ENCODE assay signal across 8 mouse cellular contexts in the genomic region with DNA sequence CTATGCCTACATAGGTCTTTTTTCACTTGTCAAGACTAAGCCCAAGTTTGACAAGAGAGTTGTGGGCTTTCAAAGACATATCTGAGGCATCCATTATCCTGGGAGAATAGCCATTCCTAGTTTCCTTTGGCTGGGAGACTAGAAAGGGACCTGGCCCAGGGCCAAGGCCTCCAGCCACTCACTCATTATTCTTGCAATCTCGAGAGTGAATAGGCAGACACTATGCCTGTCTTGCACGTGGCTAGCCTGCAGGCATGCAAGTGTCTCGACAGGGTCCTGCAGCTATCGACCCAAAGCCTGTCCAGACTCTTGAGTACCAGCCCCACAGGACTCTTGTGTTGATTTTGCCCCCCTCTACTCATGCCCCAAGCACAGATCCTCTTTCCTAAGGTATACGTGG.
DNase-seq lines count a peak whose midpoint lies in the region; ATAC-seq and TF ChIP-seq lines count a peak whose summit lies in the region.
"Had no signal": no experiment of that assay in that cellular context is flagged by ENCODE, and none has a peak within 500 bp of the region (broad histone marks: within the 10 kb centered on the region; RNA-seq: fewer than 3 reads in every experiment).

No protein-coding gene starts in this region.

- peak overlapping the region; percentile 66 for H3K27ac ChIP-seq in lung, embryonic 15.5 days
- peak overlapping the region; percentile 15; the same call in 1 of the 2 replicates for H3K27ac ChIP-seq in embryonic facial prominence, embryonic 14.5 days (replicated peaks; ENCODE audit: low read depth, low read length)
- H3K27ac ChIP-seq in hindbrain, postnatal 0 days: no peak overlapping the region
- H3K27ac ChIP-seq: midbrain, embryonic 12.5 days had no signal

- H3K4me2 ChIP-seq in lung, embryonic 15.5 days: no peak overlapping the region
- H3K4me2 ChIP-seq in embryonic facial prominence, embryonic 14.5 days (ENCODE audit: low read depth, low read length): no peak overlapping the region
- H3K4me2 ChIP-seq in hindbrain, postnatal 0 days (ENCODE audit: low read depth, low read length): no peak overlapping the region
- H3K4me2 ChIP-seq in myocyte (ENCODE audit: low read depth): no peak overlapping the region
- H3K4me2 ChIP-seq: midbrain, embryonic 12.5 days had no signal

- H3K9ac ChIP-seq in lung, embryonic 15.5 days: no peak overlapping the region
- no peak overlapping the region for H3K9ac ChIP-seq in embryonic facial prominence, embryonic 14.5 days (ENCODE audit: low read depth, low read length)
- H3K9ac ChIP-seq in hindbrain, postnatal 0 days (replicated peaks; ENCODE audit: low read length): no peak overlapping the region
- H3K9ac ChIP-seq: midbrain, embryonic 12.5 days had no signal

- H3K9me3 ChIP-seq in lung, embryonic 15.5 days: no peaks in the 10 kb centered on the region
- H3K9me3 ChIP-seq in embryonic facial prominence, embryonic 14.5 days (ENCODE audit: control insufficient read depth, low read length): no peaks in the 10 kb centered on the region
- H3K9me3 ChIP-seq in hindbrain, postnatal 0 days (ENCODE audit: low read length): no peaks in the 10 kb centered on the region
- H3K9me3 ChIP-seq: midbrain, embryonic 12.5 days had no signal

- no peak overlapping the region for H3ac ChIP-seq in myocyte (ENCODE audit: control insufficient read depth, insufficient read length)

- peak; percentile 46; the same call in 1 of the 2 replicates for ATAC-seq in lung, embryonic 15.5 days (ENCODE audit: borderline replicate concordance, extremely low read depth, low FRiP score, low TSS enrichment)
- no peak for ATAC-seq in embryonic facial prominence, embryonic 14.5 days (ENCODE audit: low read depth)
- ATAC-seq in hindbrain, postnatal 0 days: no peak
- no peak for ATAC-seq in megakaryocyte, adult 5-6 weeks (ENCODE audit: poor library complexity, severe bottlenecking)

- TF ChIP-seq POLR2A in myocyte (IDR thresholded peaks at IDR 0.05; ENCODE audit: insufficient read length, low read depth): no peak

- no peak overlapping the region for H3K4me3 ChIP-seq in lung, embryonic 15.5 days
- H3K4me3 ChIP-seq in embryonic facial prominence, embryonic 14.5 days (ENCODE audit: low read depth, low read length): no peak overlapping the region
- H3K4me3 ChIP-seq in hindbrain, postnatal 0 days (ENCODE audit: low read length): no peak overlapping the region
- H3K4me3 ChIP-seq in myocyte: no peak overlapping the region
- H3K4me3 ChIP-seq: midbrain, embryonic 12.5 days had no signal

- 13% methylated on average over 5 of the region's 5 CpGs for WGBS in lung, embryonic 15.5 days
- 32% methylated on average over 5 of the region's 5 CpGs for WGBS in embryonic facial prominence, embryonic 14.5 days
- WGBS in hindbrain, postnatal 0 days: 19% methylated on average over 5 of the region's 5 CpGs

- peaks cover 48% of the 10 kb centered on the region for H3K4me1 ChIP-seq in lung, embryonic 15.5 days
- H3K4me1 ChIP-seq in embryonic facial prominence, embryonic 14.5 days (ENCODE audit: control insufficient read depth, insufficient read depth, low read length): no peaks in the 10 kb centered on the region; the same call in none of the 2 replicates
- 0 out of 2 replicates have a peak, but pooled peaks cover 6% of the 10 kb centered on the region for H3K4me1 ChIP-seq in hindbrain, postnatal 0 days (ENCODE audit: insufficient read depth, low read length)

- TF ChIP-seq CTCF in hindbrain, postnatal 0 days (IDR thresholded peaks at IDR 0.05; ENCODE audit: low read depth): no peak

- H3K36me3 ChIP-seq in lung, embryonic 15.5 days: peaks cover 17% of the 10 kb centered on the region; the same call in 1 of the 2 replicates
- H3K36me3 ChIP-seq in embryonic facial prominence, embryonic 14.5 days (ENCODE audit: control insufficient read depth, insufficient read depth, low read length): peaks cover 95% of the 10 kb centered on the region
- no peaks in the 10 kb centered on the region for H3K36me3 ChIP-seq in hindbrain, postnatal 0 days (ENCODE audit: insufficient read depth, low read length)
- H3K36me3 ChIP-seq in myocyte (ENCODE audit: control insufficient read depth, insufficient read depth): peaks cover 91% of the 10 kb centered on the region
- H3K36me3 ChIP-seq: midbrain, embryonic 12.5 days had no signal

- no peak for DNase-seq in lung, postnatal 25 days (ENCODE audit: low spot score)
- peak; percentile 36 for DNase-seq in embryonic facial prominence, embryonic 14.5 days (ENCODE audit: low spot score)
- DNase-seq in hindbrain, postnatal 0 days (ENCODE audit: low spot score): peak; percentile 35
- no peak for DNase-seq in thymus, postnatal 25 days

- no peaks in the 10 kb centered on the region for H3K27me3 ChIP-seq in lung, embryonic 15.5 days
- H3K27me3 ChIP-seq in embryonic facial prominence, embryonic 14.5 days (replicated peaks; ENCODE audit: control insufficient read depth, insufficient read depth, low read length): no peaks in the 10 kb centered on the region
- no peaks in the 10 kb centered on the region for H3K27me3 ChIP-seq in hindbrain, postnatal 0 days (ENCODE audit: insufficient read depth, low read length)
- H3K27me3 ChIP-seq in myocyte (ENCODE audit: control insufficient read depth, insufficient read depth, insufficient read length): no peaks in the 10 kb centered on the region
- H3K27me3 ChIP-seq: midbrain, embryonic 12.5 days had no signal

- H3K79me2 ChIP-seq in myocyte (ENCODE audit: control insufficient read depth, insufficient read depth): peaks cover 2% of the 10 kb centered on the region

TF ChIP-seq in myocyte, 11 proteins besides CTCF, POLR2A, EP300 and RAD21:
- TF ChIP-seq POLR2AphosphoS2 (IDR thresholded peaks at IDR 0.05; ENCODE audit: insufficient read length, low read depth) (peak; percentile 2), TCF3 (IDR thresholded peaks at IDR 0.05; ENCODE audit: insufficient read length, low read depth) (no peak)
TF ChIP-seq in myocyte: peak in this region for 1.

Comparison
In these comparisons a context has a peak if more than half of its experiments do, and no peak if none do; other contexts are left out.
1. DNase-seq: peak in embryonic facial prominence, embryonic 14.5 days (single experiment) and hindbrain, postnatal 0 days (single experiment); none in lung, postnatal 25 days (single experiment) and thymus, postnatal 25 days (single experiment).